Mouse (Mus musculus) layer of hippocampus, adult 11-12 months (tissue): ENCODE data around the gene Ddx54.

Experiments used
- DNase-seq: peaks from one replicate; pipeline ENCODE4 v3.0.0; 2022; ENCODE audit warnings: low spot score

Gene Ddx54

GRCm38 (mm10) chr5:120645851-120646250 is 33.3 kb downstream of the Ddx54 start:
- DNase-seq = no peak

GRCm38 (mm10) chr5:120647361-120647760 is 34.8 kb downstream of the Ddx54 start:
- no peak for DNase-seq

DNA sequence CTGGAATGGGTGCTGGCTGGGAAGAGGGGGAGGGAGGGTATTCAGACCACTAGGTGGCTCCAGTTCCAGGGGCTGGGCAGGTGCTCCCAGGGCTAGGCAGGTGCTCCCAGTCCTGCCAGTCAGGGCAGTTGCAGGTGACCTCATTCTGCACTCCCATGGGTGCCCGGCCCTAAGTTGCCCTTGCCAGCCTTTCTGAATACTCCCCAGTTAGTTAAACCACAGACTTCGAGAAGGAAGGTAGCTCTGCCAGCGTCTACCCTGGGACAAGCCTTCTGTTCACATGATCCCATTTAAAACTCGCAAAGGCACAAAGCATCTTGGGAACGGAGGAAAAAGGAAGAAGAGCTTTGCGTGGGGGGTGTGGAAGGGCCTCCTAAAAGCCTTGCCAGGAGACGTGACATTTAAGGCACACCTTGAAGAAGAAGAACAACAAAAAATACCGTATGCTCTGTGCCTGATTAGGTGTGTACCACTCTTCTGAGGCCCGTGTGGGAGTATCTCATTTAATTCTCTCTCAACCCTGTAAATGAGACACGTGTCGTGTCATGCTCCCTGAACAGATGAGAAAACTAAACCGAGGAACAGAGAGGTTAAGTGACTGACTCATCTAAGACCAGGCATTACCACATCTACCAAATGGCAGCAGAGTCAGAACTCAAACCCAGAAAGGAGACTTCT is 35.4 kb downstream of the Ddx54 start:
- peak; percentile 44 for DNase-seq

- peak; percentile 82 for DNase-seq
Observed at GRCm38 (mm10) chr5:120648569-120649373, 36.2 kb downstream of the Ddx54 start, which contains the start of gene Rasal1. Rasal1 (plus strand) TSS chr5:120648812.

DNA sequence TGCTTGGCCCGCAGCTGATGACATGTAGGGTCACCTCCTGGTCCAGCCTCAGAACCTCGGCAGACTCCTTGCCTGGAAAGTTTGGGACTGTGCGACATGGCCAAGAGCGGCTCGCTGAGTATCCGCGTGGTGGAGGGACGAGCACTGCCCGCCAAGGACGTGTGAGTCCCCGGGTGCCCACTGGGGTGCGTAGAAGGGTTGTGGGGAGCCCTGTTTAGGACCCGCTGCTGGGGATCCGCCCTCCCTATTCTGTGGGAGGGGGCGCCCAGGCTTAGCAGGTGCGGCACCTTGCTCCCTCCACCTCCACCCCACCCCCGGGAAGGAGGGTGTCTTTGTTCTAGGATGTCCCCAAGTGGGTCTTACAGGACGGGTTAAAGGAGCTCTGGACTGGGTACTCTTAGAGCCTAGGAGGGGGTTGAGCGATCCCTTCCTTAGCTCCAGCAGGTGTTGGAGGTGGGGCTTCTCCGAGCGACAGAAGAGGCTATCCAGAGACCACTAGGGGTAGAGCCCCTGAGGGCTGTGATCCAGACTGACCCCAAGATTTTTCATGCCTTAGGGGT is 36.9 kb downstream of the Ddx54 start:
- peak; percentile 53 for DNase-seq

DNA sequence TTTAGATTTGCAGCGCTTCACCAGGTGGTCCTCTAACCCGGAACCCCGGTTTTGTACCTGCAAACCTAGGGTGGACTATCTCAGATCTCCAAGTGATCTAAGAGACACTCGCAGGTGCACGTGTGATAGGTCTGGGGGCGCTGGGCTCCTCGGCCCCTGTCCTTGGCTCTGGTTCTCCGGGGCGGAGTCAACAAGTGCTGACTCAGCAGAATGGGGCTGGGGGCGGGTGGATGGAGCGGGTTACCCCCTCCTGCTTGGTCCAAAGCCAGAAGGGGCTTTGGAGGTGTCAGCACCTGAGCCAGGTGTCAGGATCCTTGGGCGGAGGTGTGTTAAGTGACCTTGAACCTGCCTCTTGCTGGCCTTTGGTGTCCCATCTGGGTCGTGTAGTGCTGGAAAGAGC is 37.4 kb downstream of the Ddx54 start:
- DNase-seq = no peak

- DNase-seq = no peak
Observed at GRCm38 (mm10) chr5:120651230-120651629, 38.7 kb downstream of the Ddx54 start.

GRCm38 (mm10) chr5:120652915-120653701 is 40.6 kb downstream of the Ddx54 start:
- peak; percentile 50 for DNase-seq

DNA sequence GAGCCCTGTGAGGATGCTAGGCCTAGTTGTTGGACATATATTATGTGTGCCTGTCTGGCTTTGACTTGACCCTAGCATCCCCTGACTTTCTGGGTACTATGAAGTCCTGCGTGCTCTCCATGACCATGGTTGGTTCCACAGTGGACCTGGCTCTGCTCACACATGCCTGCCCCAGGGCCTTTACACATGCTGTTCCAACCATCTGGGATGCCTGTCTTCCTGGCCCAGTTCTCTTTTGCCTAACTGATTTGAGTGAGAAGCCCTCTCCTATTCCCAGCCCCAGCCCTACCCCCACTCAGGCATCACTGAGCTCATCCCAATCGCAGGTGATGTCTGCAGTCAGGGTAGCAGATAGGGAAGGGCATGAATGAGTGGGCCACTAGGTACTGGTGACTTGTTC is 41.3 kb downstream of the Ddx54 start:
- no peak for DNase-seq

GRCm38 (mm10) chr5:120656281-120656751 is 43.8 kb downstream of the Ddx54 start:
- peak; percentile 72 for DNase-seq

GRCm38 (mm10) chr5:120660816-120661215 is 48.3 kb downstream of the Ddx54 start:
- no peak for DNase-seq

DNA sequence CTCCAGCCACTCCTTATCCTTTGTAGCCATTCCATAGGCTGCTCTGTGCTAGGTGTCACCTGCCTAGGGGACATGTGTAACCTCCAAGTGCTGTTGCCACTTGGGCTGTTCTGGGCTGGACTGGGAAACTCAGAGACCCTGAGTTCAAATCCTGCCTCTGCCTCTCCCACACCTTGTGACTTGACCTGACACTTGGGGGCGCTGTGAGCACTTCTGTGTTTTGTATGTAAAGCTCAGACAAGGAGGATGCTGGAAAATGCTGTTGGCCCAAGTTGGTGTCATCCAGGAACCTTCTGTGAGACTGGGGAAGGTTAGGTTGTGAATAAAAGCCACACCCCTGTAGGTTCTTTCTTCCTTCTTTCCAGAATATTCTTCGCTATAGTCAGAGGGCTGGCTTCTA is 52.3 kb downstream of the Ddx54 start:
- DNase-seq = no peak

- DNase-seq = no peak
Observed at GRCm38 (mm10) chr5:120668761-120669160, 56.2 kb downstream of the Ddx54 start.

DNA sequence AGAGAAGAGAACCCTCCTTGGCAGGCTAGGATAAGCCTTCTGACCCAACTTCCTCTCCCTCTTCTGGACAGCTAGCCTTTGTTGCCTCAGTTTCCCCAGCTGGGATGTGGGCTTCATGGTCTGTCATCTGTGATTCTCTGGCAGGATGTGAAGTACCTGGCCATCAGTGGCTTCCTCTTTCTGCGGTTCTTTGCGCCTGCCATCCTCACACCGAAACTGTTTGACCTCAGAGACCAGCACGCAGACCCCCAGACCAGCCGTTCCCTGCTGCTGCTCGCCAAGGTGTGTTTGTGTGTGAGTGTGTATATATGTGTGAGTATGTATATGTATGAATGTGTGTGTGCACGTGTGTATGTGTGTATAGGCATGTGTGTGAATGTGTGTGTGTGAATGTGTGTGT is 57.6 kb downstream of the Ddx54 start:
- no peak for DNase-seq

GRCm38 (mm10) chr5:120671865-120672264 is 59.3 kb downstream of the Ddx54 start:
- DNase-seq = no peak

DNA sequence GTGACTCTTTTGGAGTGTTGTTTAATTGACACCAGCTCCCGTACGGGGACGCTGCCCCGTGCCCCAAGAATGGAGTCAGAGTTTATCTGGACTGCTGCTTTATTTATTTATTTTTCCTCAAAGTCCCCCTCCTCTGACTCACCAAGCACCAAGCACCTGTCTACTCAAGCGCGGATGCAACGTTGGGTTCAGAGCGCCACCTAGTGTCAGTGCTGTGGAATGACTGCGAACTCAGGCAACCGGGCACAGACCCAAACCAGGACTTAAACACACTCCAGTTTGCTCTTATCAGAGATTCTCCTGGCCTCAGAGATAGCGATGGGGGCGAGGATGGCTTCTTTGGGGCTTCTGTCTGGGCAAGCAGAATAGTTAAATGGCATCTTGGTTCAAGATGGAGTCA is 61.1 kb downstream of the Ddx54 start:
- DNase-seq = peak; percentile 79

GRCm38 (mm10) chr5:120674229-120675145 is 61.9 kb downstream of the Ddx54 start:
- no peak for DNase-seq

GRCm38 (mm10) chr5:120677516-120677915 is 65.0 kb downstream of the Ddx54 start:
- no peak for DNase-seq
